Mouse (Mus musculus) lung, embryonic 14.5 days (tissue): ENCODE results near the gene Cox17. TPM values are rescaled to one million over a fixed set of nuclear protein-coding genes. Genes with fewer than 3 reads are reported as not detected.

ENCODE experiments used
- ATAC-seq: fragments of 200-750 bp; cut with Nextera tagmentation; 2 replicates; pipeline ENCODE4 v1.8.0; 2017; ENCODE audit warnings: mild to moderate bottlenecking, moderate TSS enrichment, moderate library complexity; ENCODE audit not compliant: insufficient read depth
- DNase-seq: peaks from one replicate; pipeline ENCODE4 v3.0.0-alpha.2; 2015
- H3K27ac ChIP-seq: fragments of 300-500 bp; sonication (generic); 2 replicates; pipeline ENCODE4 v1.5.1; 2014; ENCODE audit warnings: low read depth, mild to moderate bottlenecking, moderate library complexity
- H3K27me3 ChIP-seq: fragments of 300-500 bp; sonication (generic); 2 replicates; pipeline ENCODE4 v1.6.1; 2014; ENCODE audit warnings: low read length, control low read depth; ENCODE audit not compliant: insufficient read depth
- H3K36me3 ChIP-seq: fragments of 300-500 bp; sonication (generic); 2 replicates; pipeline ENCODE4 v1.6.1; 2014; ENCODE audit warnings: control low read depth; ENCODE audit not compliant: insufficient read depth
- H3K4me1 ChIP-seq: fragments of 300-500 bp; sonication (generic); 2 replicates; pipeline ENCODE4 v1.6.1; 2014; ENCODE audit warnings: antibody characterized with exemption, control low read depth; ENCODE audit not compliant: insufficient read depth
- H3K4me2 ChIP-seq: fragments of 300-500 bp; sonication (generic); 2 replicates; pipeline ENCODE4 v1.6.1; 2014; ENCODE audit warnings: mild to moderate bottlenecking
- H3K4me3 ChIP-seq: fragments of 300-500 bp; sonication (generic); 2 replicates; pipeline ENCODE4 v1.5.1; 2014; ENCODE audit warnings: low read depth, low read length
- H3K9ac ChIP-seq: fragments of 300-500 bp; sonication (generic); 2 replicates; pipeline ENCODE4 v1.6.1; 2014
- H3K9me3 ChIP-seq: fragments of 300-500 bp; sonication (generic); 2 replicates; pipeline ENCODE4 v1.6.1; 2016; ENCODE audit warnings: low read depth, low read length, control low read depth
- CTCF ChIP-seq: IDR thresholded peaks from 2 replicates; pipeline ENCODE4 v1.5.1; 2016; ENCODE audit warnings: antibody characterized with exemption, low read depth
- WGBS: fragments of 180-500 bp; shearing (Covaris S2); extraction: QIAGEN DNeasy Blood & Tissue Kit; methylation state at CpG from one replicate; pipeline ENCODE4 v1.1.7; 2014; 5-methylcytosine and 5-hydroxymethylcytosine counted together
- polyA plus RNA-seq: library from polyadenylated mRNA; unstranded; fragments of >200 nt; fragmentation: Nextera tagmentation; extraction: Ambion mirVana; gene quantifications from 2 replicates; pipeline ENCODE4 v1.2.1, GENCODE M21; 2014

Gene Cox17
- polyA plus RNA-seq, 1 experiment from 2014 or later, result 126 TPM

DNA sequence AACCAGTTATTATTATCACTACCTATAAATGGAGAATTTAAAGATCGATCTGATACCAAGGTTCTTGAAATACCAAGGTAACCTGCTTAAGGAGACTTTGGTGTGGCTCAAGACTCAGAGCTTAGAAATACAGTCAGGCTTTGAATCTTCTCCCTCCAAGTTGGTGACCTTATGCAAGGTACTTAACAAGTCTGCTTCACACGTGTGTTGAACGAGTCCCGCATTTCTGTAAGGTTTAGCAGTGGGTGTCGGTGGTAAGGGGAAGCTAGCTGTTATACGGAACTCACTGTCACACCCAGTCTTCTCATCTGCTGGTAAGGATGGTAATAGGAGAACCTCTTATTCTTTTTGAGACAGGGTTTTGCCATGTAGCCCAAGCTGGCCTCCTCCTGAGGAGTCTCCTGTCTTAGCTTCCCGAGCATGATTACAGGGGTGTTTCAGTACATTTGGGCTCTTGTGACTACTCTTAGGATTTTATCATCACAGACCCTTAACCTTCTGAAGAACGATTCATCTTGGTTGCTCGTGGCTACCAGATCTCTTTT is 1.5 kb downstream of the Cox17 start:
- peaks cover 27% of the 10 kb centered on the region for H3K36me3 ChIP-seq
- H3K9ac ChIP-seq, result no peak overlapping the region
- H3K9me3 ChIP-seq, result no peaks in the 10 kb centered on the region
- H3K4me3 ChIP-seq, result no peak overlapping the region
- H3K27ac ChIP-seq, result no peak overlapping the region
- no peak for TF ChIP-seq CTCF
- H3K4me2 ChIP-seq, result peak overlapping the region; percentile 75
- 72% methylated on average over 9 of the region's 9 CpGs for WGBS
- ATAC-seq (no peak), DNase-seq (no peak)
- H3K4me1 ChIP-seq, result no peaks in the 10 kb centered on the region; the same call in 1 of the 2 replicates
- no peaks in the 10 kb centered on the region for H3K27me3 ChIP-seq

- ATAC-seq (no peak), DNase-seq (no peak)
- Histone ChIP-seq H3K27ac (no peak overlapping the region), H3K4me2 (no peak overlapping the region), H3K4me1 (no peaks in the 10 kb centered on the region; the same call in 1 of the 2 replicates), H3K9ac (no peak overlapping the region), H3K36me3 (peaks cover 33% of the 10 kb centered on the region), H3K27me3 (no peaks in the 10 kb centered on the region), H3K4me3 (no peak overlapping the region), H3K9me3 (no peaks in the 10 kb centered on the region)
- no peak for TF ChIP-seq CTCF
- WGBS, result 85% methylated on average over 2 of the region's 2 CpGs
These were observed 3.1 kb downstream of the Cox17 start for GRCm38 (mm10) chr16:38349881-38350280.

DNA sequence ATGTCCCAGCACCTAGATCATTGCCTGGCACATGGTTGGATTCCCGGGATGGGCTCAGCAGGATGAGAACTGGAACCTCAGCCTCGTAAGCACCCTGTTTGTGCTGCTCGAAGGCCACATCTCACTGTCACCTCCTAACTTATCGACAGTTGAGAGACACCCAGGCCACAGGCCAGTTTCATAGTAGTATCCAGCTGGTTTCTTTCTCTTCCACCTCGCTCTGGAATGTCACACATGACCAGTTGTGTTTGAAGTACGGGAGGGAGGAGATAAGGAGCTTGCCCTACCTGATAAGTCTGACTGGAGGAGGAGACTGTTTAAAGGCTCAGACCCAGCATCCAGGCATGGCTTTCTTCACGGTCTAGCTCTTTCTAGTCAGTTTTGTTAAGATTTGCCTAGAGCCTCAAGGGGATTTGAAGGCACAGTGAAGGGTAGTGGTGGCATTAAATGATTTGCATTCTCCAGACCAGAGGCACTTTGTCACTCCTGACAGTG is 3.6 kb downstream of the Cox17 start:
- Histone ChIP-seq H3K36me3 (peaks cover 33% of the 10 kb centered on the region), H3K4me2 (no peak overlapping the region), H3K4me3 (no peak overlapping the region), H3K9me3 (no peaks in the 10 kb centered on the region), H3K27ac (0 out of 2 replicates have a peak overlapping the region, but pooled peaks have one; percentile 32), H3K27me3 (no peaks in the 10 kb centered on the region), H3K9ac (no peak overlapping the region), H3K4me1 (no peaks in the 10 kb centered on the region; the same call in 1 of the 2 replicates)
- no peak for TF ChIP-seq CTCF
- 27% methylated on average over 7 of the region's 7 CpGs for WGBS
- ATAC-seq (peak; percentile 65), DNase-seq (peak; percentile 79)

DNA sequence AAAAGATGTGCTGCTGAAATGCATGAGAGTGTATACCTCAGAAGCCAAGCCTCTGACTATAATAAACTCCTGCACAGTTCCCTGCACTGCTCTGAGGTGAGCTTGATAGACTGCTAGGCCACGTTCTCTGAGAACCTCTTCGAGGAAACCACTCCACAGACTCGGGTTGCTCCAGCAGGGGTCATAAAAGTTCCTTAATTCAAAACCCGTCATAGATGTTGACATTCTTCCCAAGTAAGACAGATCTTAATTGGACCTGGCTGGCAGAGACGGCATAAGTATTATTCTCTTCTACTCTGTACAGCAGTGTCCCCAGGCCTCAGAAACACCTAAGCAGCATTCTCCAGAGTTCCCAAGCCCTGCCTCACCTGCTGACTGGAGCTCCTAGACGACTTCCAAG is 4.1 kb downstream of the Cox17 start:
- DNase-seq (no peak), ATAC-seq (no peak)
- no peak overlapping the region for H3K27ac ChIP-seq
- no peak overlapping the region for H3K4me3 ChIP-seq
- no peak for TF ChIP-seq CTCF
- H3K4me1 ChIP-seq, result no peaks in the 10 kb centered on the region; the same call in 1 of the 2 replicates
- no peak overlapping the region for H3K9ac ChIP-seq
- H3K36me3 ChIP-seq, result peaks cover 33% of the 10 kb centered on the region
- no peaks in the 10 kb centered on the region for H3K9me3 ChIP-seq
- H3K4me2 ChIP-seq, result no peak overlapping the region
- 37% methylated on average over 6 of the region's 6 CpGs for WGBS
- no peaks in the 10 kb centered on the region for H3K27me3 ChIP-seq

DNA sequence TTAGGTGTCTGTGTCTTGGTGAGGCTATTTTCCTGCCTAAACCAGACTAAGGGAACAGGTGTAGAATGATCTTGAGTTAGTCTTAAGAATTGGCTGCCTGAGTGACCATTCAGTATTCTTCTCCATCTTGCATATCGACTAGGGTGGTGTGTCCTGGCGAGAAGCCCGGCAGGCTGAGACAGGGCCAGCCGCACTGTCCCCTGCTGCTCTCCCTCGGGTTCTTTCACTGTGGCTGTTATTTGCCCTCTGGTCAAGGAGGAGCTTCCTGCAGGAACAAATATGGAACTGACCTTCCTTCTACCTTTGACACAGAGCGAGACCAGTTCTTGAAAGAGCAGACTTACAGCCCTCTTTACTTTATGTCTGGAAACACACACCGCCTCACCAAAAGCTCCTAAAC is 5.2 kb downstream of the Cox17 start:
- Histone ChIP-seq H3K27me3 (no peaks in the 10 kb centered on the region), H3K4me1 (no peaks in the 10 kb centered on the region; the same call in 1 of the 2 replicates), H3K4me2 (no peak overlapping the region), H3K36me3 (peaks cover 37% of the 10 kb centered on the region), H3K9me3 (no peaks in the 10 kb centered on the region), H3K9ac (no peak overlapping the region), H3K4me3 (no peak overlapping the region), H3K27ac (no peak overlapping the region)
- ATAC-seq, result no peak
- 66% methylated on average over 7 of the region's 7 CpGs for WGBS
- no peak for DNase-seq
- no peak for TF ChIP-seq CTCF

DNA sequence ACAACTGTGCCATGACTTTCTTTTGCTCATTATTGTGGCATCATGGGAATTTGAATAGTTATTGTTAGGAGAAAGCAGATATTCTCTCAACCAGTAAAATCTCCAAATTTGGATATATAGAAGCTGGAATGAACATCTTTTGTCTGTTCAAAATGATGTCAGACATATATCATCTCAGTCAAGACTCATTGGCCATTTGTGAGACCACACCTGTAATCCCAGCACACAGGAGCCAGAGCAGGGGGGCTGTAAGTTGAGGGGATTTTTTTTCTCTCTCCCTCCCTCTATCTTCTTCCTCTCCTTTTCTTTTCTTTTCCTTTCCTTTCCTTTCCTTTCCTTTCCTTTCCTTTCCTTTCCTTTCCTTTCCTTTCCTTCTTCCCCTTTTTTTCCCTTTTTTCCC is 6.1 kb downstream of the Cox17 start:
- DNase-seq (no peak), ATAC-seq (no peak)
- Histone ChIP-seq H3K9me3 (no peaks in the 10 kb centered on the region), H3K9ac (no peak overlapping the region), H3K27ac (no peak overlapping the region), H3K36me3 (peaks cover 37% of the 10 kb centered on the region), H3K27me3 (no peaks in the 10 kb centered on the region), H3K4me1 (no peaks in the 10 kb centered on the region; the same call in 1 of the 2 replicates), H3K4me2 (no peak overlapping the region), H3K4me3 (no peak overlapping the region)
- no peak for TF ChIP-seq CTCF

GRCm38 (mm10) chr16:38353642-38354041 is 6.9 kb downstream of the Cox17 start:
- Histone ChIP-seq H3K9ac (no peak overlapping the region), H3K36me3 (peaks cover 37% of the 10 kb centered on the region), H3K27ac (no peak overlapping the region), H3K9me3 (no peaks in the 10 kb centered on the region), H3K27me3 (no peaks in the 10 kb centered on the region), H3K4me3 (no peak overlapping the region), H3K4me2 (no peak overlapping the region), H3K4me1 (no peaks in the 10 kb centered on the region)
- no peak for TF ChIP-seq CTCF
- ATAC-seq (no peak), DNase-seq (no peak)
- 86% methylated on average over 2 of the region's 2 CpGs for WGBS
